Mouse (Mus musculus): ENCODE data around the gene 4933430I17Rik. TPM values are rescaled to one million over a fixed set of nuclear protein-coding genes. Genes with fewer than 3 reads are reported as not detected.

4933430I17Rik gene
- polyA plus RNA-seq, 1 experiment from 2014 or later = 0.43 TPM

- Histone ChIP-seq H3K4me1 (ENCODE audit: control insufficient read depth, insufficient read depth, low read length) (peaks cover 24% of the 10 kb centered on the region), H3K27me3 (replicated peaks; ENCODE audit: control insufficient read depth, insufficient read depth, low read length) (no peaks in the 10 kb centered on the region), H3K9ac (ENCODE audit: low read depth, low read length) (no peak overlapping the region), H3K27ac (replicated peaks; ENCODE audit: low read depth, low read length) (no peak overlapping the region), H3K4me3 (ENCODE audit: low read depth, low read length) (no peak overlapping the region), H3K36me3 (ENCODE audit: control insufficient read depth, insufficient read depth, low read length) (peaks cover 49% of the 10 kb centered on the region), H3K9me3 (ENCODE audit: control insufficient read depth, low read length) (no peaks in the 10 kb centered on the region), H3K4me2 (ENCODE audit: low read depth, low read length) (no peak overlapping the region)
- no peak for ATAC-seq (ENCODE audit: low read depth)
- 51% methylated on average over 8 of the region's 11 CpGs for WGBS
- no peak for DNase-seq (ENCODE audit: low spot score)
Measured at GRCm38 (mm10) chr4:62513998-62514506, 11.1 kb upstream of the 4933430I17Rik start.

- Histone ChIP-seq H3K36me3 (ENCODE audit: control insufficient read depth, insufficient read depth, low read length) (peaks cover 39% of the 10 kb centered on the region), H3K27me3 (replicated peaks; ENCODE audit: control insufficient read depth, insufficient read depth, low read length) (no peaks in the 10 kb centered on the region), H3K4me3 (ENCODE audit: low read depth, low read length) (no peak overlapping the region), H3K9ac (ENCODE audit: low read depth, low read length) (no peak overlapping the region), H3K27ac (replicated peaks; ENCODE audit: low read depth, low read length) (no peak overlapping the region), H3K4me2 (ENCODE audit: low read depth, low read length) (no peak overlapping the region), H3K4me1 (ENCODE audit: control insufficient read depth, insufficient read depth, low read length) (peaks cover 24% of the 10 kb centered on the region), H3K9me3 (ENCODE audit: control insufficient read depth, low read length) (no peaks in the 10 kb centered on the region)
- ATAC-seq (ENCODE audit: low read depth) (peak; percentile 28; the same call in 1 of the 2 replicates), DNase-seq (ENCODE audit: low spot score) (peak; percentile 73)
- 82% methylated on average over 7 of the region's 7 CpGs for WGBS
Measured at GRCm38 (mm10) chr4:62514995-62515394, 10.2 kb upstream of the 4933430I17Rik start.

GRCm38 (mm10) chr4:62515490-62515889 is 9.7 kb upstream of the 4933430I17Rik start:
- DNase-seq (ENCODE audit: low spot score) (no peak), ATAC-seq (ENCODE audit: low read depth) (no peak)
- Histone ChIP-seq H3K4me1 (ENCODE audit: control insufficient read depth, insufficient read depth, low read length) (peaks cover 27% of the 10 kb centered on the region), H3K4me2 (ENCODE audit: low read depth, low read length) (no peak overlapping the region), H3K36me3 (ENCODE audit: control insufficient read depth, insufficient read depth, low read length) (peaks cover 34% of the 10 kb centered on the region), H3K9me3 (ENCODE audit: control insufficient read depth, low read length) (no peaks in the 10 kb centered on the region), H3K27ac (replicated peaks; ENCODE audit: low read depth, low read length) (no peak overlapping the region), H3K9ac (ENCODE audit: low read depth, low read length) (no peak overlapping the region), H3K4me3 (ENCODE audit: low read depth, low read length) (no peak overlapping the region), H3K27me3 (replicated peaks; ENCODE audit: control insufficient read depth, insufficient read depth, low read length) (no peaks in the 10 kb centered on the region)
- 82% methylated on average over 3 of the region's 3 CpGs for WGBS

- 39% methylated on average over 2 of the region's 2 CpGs for WGBS
- H3K27ac ChIP-seq (replicated peaks; ENCODE audit: low read depth, low read length) = no peak overlapping the region
- DNase-seq (ENCODE audit: low spot score) (no peak), ATAC-seq (ENCODE audit: low read depth) (no peak)
- H3K27me3 ChIP-seq (replicated peaks; ENCODE audit: control insufficient read depth, insufficient read depth, low read length) = no peaks in the 10 kb centered on the region
- H3K9me3 ChIP-seq (ENCODE audit: control insufficient read depth, low read length) = no peaks in the 10 kb centered on the region
- peaks cover 29% of the 10 kb centered on the region for H3K4me1 ChIP-seq (ENCODE audit: control insufficient read depth, insufficient read depth, low read length)
- H3K9ac ChIP-seq (ENCODE audit: low read depth, low read length) = no peak overlapping the region
- H3K36me3 ChIP-seq (ENCODE audit: control insufficient read depth, insufficient read depth, low read length) = peaks cover 28% of the 10 kb centered on the region
- no peak overlapping the region for H3K4me2 ChIP-seq (ENCODE audit: low read depth, low read length)
- no peak overlapping the region for H3K4me3 ChIP-seq (ENCODE audit: low read depth, low read length)
Measured at GRCm38 (mm10) chr4:62516079-62516478, 9.1 kb upstream of the 4933430I17Rik start.

GRCm38 (mm10) chr4:62516579-62516978 is 8.6 kb upstream of the 4933430I17Rik start:
- peaks cover 23% of the 10 kb centered on the region for H3K36me3 ChIP-seq (ENCODE audit: control insufficient read depth, insufficient read depth, low read length)
- no peaks in the 10 kb centered on the region for H3K27me3 ChIP-seq (replicated peaks; ENCODE audit: control insufficient read depth, insufficient read depth, low read length)
- H3K4me3 ChIP-seq (ENCODE audit: low read depth, low read length) = no peak overlapping the region
- no peak overlapping the region for H3K4me2 ChIP-seq (ENCODE audit: low read depth, low read length)
- H3K9ac ChIP-seq (ENCODE audit: low read depth, low read length) = no peak overlapping the region
- DNase-seq (ENCODE audit: low spot score) (no peak), ATAC-seq (ENCODE audit: low read depth) (no peak)
- H3K27ac ChIP-seq (replicated peaks; ENCODE audit: low read depth, low read length) = no peak overlapping the region; the same call in 1 of the 2 replicates
- peaks cover 29% of the 10 kb centered on the region for H3K4me1 ChIP-seq (ENCODE audit: control insufficient read depth, insufficient read depth, low read length)
- no peaks in the 10 kb centered on the region for H3K9me3 ChIP-seq (ENCODE audit: control insufficient read depth, low read length)
- WGBS = 84% methylated on average over 1 of the region's 1 CpGs

GRCm38 (mm10) chr4:62517046-62517445 is 8.1 kb upstream of the 4933430I17Rik start:
- Histone ChIP-seq H3K4me1 (ENCODE audit: control insufficient read depth, insufficient read depth, low read length) (peaks cover 29% of the 10 kb centered on the region), H3K36me3 (ENCODE audit: control insufficient read depth, insufficient read depth, low read length) (peaks cover 19% of the 10 kb centered on the region), H3K9me3 (ENCODE audit: control insufficient read depth, low read length) (no peaks in the 10 kb centered on the region), H3K4me2 (ENCODE audit: low read depth, low read length) (no peak overlapping the region), H3K4me3 (ENCODE audit: low read depth, low read length) (no peak overlapping the region), H3K9ac (ENCODE audit: low read depth, low read length) (no peak overlapping the region), H3K27me3 (replicated peaks; ENCODE audit: control insufficient read depth, insufficient read depth, low read length) (no peaks in the 10 kb centered on the region), H3K27ac (replicated peaks; ENCODE audit: low read depth, low read length) (no peak overlapping the region)
- ATAC-seq (ENCODE audit: low read depth) (no peak), DNase-seq (ENCODE audit: low spot score) (no peak)
- 78% methylated on average over 8 of the region's 8 CpGs for WGBS

- Histone ChIP-seq H3K4me1 (ENCODE audit: control insufficient read depth, insufficient read depth, low read length) (peaks cover 29% of the 10 kb centered on the region), H3K27ac (replicated peaks; ENCODE audit: low read depth, low read length) (peak overlapping the region; percentile 2; the same call in 1 of the 2 replicates), H3K4me2 (ENCODE audit: low read depth, low read length) (peak overlapping the region; percentile 73)
Measured at GRCm38 (mm10) chr4:62517538-62518415, 7.4 kb upstream of the 4933430I17Rik start.

GRCm38 (mm10) chr4:62518416-62519121 is 6.6 kb upstream of the 4933430I17Rik start:
- H3K9me3 ChIP-seq (ENCODE audit: control insufficient read depth, low read length) = no peaks in the 10 kb centered on the region
- ATAC-seq (ENCODE audit: low read depth) (peak; percentile 9; the same call in 1 of the 2 replicates), DNase-seq (ENCODE audit: low spot score) (no peak)
- WGBS = 39% methylated on average over 13 of the region's 13 CpGs
- peak overlapping the region; percentile 86 for H3K27ac ChIP-seq (replicated peaks; ENCODE audit: low read depth, low read length)
- H3K36me3 ChIP-seq (ENCODE audit: control insufficient read depth, insufficient read depth, low read length) = peaks cover 14% of the 10 kb centered on the region
- peaks cover 29% of the 10 kb centered on the region for H3K4me1 ChIP-seq (ENCODE audit: control insufficient read depth, insufficient read depth, low read length)
- H3K4me3 ChIP-seq (ENCODE audit: low read depth, low read length) = peak overlapping the region; percentile 67
- H3K9ac ChIP-seq (ENCODE audit: low read depth, low read length) = peak overlapping the region; percentile 77
- H3K4me2 ChIP-seq (ENCODE audit: low read depth, low read length) = peak overlapping the region; percentile 73
- H3K27me3 ChIP-seq (replicated peaks; ENCODE audit: control insufficient read depth, insufficient read depth, low read length) = no peaks in the 10 kb centered on the region

More at GRCm38 (mm10) chr4:62517538-62518415, 7.4 kb upstream of the 4933430I17Rik start:
- Histone ChIP-seq H3K27me3 (replicated peaks; ENCODE audit: control insufficient read depth, insufficient read depth, low read length) (no peaks in the 10 kb centered on the region), H3K36me3 (ENCODE audit: control insufficient read depth, insufficient read depth, low read length) (peaks cover 14% of the 10 kb centered on the region), H3K9me3 (ENCODE audit: control insufficient read depth, low read length) (no peaks in the 10 kb centered on the region), H3K9ac (ENCODE audit: low read depth, low read length) (peak overlapping the region; percentile 77; the same call in 1 of the 2 replicates), H3K4me3 (ENCODE audit: low read depth, low read length) (0 out of 2 replicates have a peak overlapping the region, but pooled peaks have one; percentile 67)
- WGBS = 59% methylated on average over 10 of the region's 10 CpGs
- ATAC-seq (ENCODE audit: low read depth) = no peak
- no peak for DNase-seq (ENCODE audit: low spot score)
